Comparison of ENCODE assay signal across 26 mouse cellular contexts in the genomic region with DNA sequence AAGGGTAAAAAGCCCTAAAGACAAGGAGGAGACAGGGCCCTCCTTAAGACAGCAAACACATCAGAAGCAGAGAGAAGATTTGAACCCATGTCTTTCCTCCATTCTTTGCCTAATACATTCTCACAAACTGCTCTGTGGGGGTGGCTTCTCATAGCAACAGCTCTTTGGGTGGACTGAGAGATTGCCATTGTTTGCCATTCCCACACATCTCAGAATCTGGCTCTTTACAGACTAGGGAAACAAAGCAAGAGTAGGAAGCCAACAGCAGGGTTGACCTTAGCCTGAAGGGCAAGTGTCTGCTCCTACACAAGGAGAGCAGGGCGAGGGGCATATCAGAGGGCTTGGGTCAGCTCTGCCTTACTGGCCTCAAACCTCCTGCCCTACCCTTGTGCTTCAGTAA. TPM values are rescaled to one million over a fixed set of nuclear protein-coding genes. Genes with fewer than 3 reads are reported as not detected.
DNase-seq lines count a peak whose midpoint lies in the region; ATAC-seq and TF ChIP-seq lines count a peak whose summit lies in the region.
"Had no signal": no experiment of that assay in that cellular context is flagged by ENCODE, and none has a peak within 500 bp of the region (broad histone marks: within the 10 kb centered on the region; RNA-seq: fewer than 3 reads in every experiment).

No protein-coding gene starts in this region.

- H3K9ac ChIP-seq in forebrain, postnatal 0 days: no peak overlapping the region
- no peak overlapping the region for H3K9ac ChIP-seq in forebrain, embryonic 11.5 days (ENCODE audit: low read length)
- H3K9ac ChIP-seq: embryonic facial prominence, embryonic 12.5 days; forebrain, embryonic 12.5 days; heart, embryonic 15.5 days; hindbrain, embryonic 13.5 days had no signal

- H3K27me3 ChIP-seq in forebrain, postnatal 0 days (ENCODE audit: insufficient read depth, low read length): no peaks in the 10 kb centered on the region
- peaks cover 3% of the 10 kb centered on the region for H3K27me3 ChIP-seq in forebrain, embryonic 11.5 days (ENCODE audit: control insufficient read depth, insufficient read depth, low read length)
- H3K27me3 ChIP-seq: heart, embryonic 15.5 days; Patski had no signal

- H3K36me3 ChIP-seq in forebrain, postnatal 0 days (ENCODE audit: insufficient read depth): no peaks in the 10 kb centered on the region
- no peaks in the 10 kb centered on the region for H3K36me3 ChIP-seq in forebrain, embryonic 11.5 days (ENCODE audit: control insufficient read depth, insufficient read depth, low read length)
- H3K36me3 ChIP-seq: embryonic facial prominence, embryonic 12.5 days; forebrain, embryonic 12.5 days; heart, embryonic 15.5 days; hindbrain, embryonic 13.5 days had no signal

- DNase-seq in forebrain, postnatal 0 days: no peak
- DNase-seq in forebrain, embryonic 11.5 days (ENCODE audit: low spot score): no peak
- DNase-seq in layer of hippocampus, adult 2 months (ENCODE audit: low spot score in 2 of 2): no peak
- DNase-seq in layer of hippocampus, postnatal 36 days: no peak
- peak; percentile 46 for DNase-seq in ES-CJ7 (ENCODE audit: low read depth, low spot score)
- DNase-seq in brain, adult 2 months (ENCODE audit: low read depth, low spot score): peak; percentile 34
- DNase-seq in adrenal gland, adult 8-10 months: no peak
- DNase-seq: adrenal gland, postnatal 10 days; cerebellum, adult 8-10 months; cerebellum, postnatal 14 days; gastrocnemius, postnatal 25 days; heart, adult 11 months; heart, postnatal 14 days had no signal

- WGBS in forebrain, postnatal 0 days: 88% methylated on average over 1 of the region's 1 CpGs
- 67% methylated on average over 1 of the region's 1 CpGs for WGBS in forebrain, embryonic 11.5 days

- ATAC-seq in forebrain, postnatal 0 days: no peak
- no peak for ATAC-seq in forebrain, embryonic 11.5 days (replicated peaks; ENCODE audit: low FRiP score)
- ATAC-seq in megakaryocyte, adult 5-6 weeks (ENCODE audit: poor library complexity, severe bottlenecking): no peak
- ATAC-seq: forebrain, embryonic 16.5 days; intestine, embryonic 16.5 days; Patski had no signal

- peaks cover 5% of the 10 kb centered on the region; the same call in 1 of the 2 replicates for H3K4me1 ChIP-seq in forebrain, postnatal 0 days (ENCODE audit: insufficient read depth)
- H3K4me1 ChIP-seq in forebrain, embryonic 11.5 days (replicated peaks; ENCODE audit: control insufficient read depth, insufficient read depth, low read length): peaks cover 2% of the 10 kb centered on the region; the same call in 1 of the 2 replicates

- no peak overlapping the region for H3K4me2 ChIP-seq in forebrain, postnatal 0 days (ENCODE audit: low read depth)
- H3K4me2 ChIP-seq in forebrain, embryonic 11.5 days (ENCODE audit: low read depth, low read length, severe bottlenecking): no peak overlapping the region
- H3K4me2 ChIP-seq: embryonic facial prominence, embryonic 12.5 days; forebrain, embryonic 12.5 days; heart, embryonic 15.5 days; hindbrain, embryonic 13.5 days had no signal

- H3K27ac ChIP-seq in forebrain, postnatal 0 days (ENCODE audit: low read depth, low read length): peak overlapping the region; percentile 54; the same call in 1 of the 2 replicates
- H3K27ac ChIP-seq in forebrain, embryonic 11.5 days (ENCODE audit: low read depth, low read length): no peak overlapping the region
- peak overlapping the region; percentile 53 for H3K27ac ChIP-seq in layer of hippocampus, adult 2 months
- H3K27ac ChIP-seq: embryonic facial prominence, embryonic 12.5 days; forebrain, embryonic 12.5 days; heart, embryonic 15.5 days; hindbrain, embryonic 13.5 days had no signal

- H3K9me3 ChIP-seq in forebrain, postnatal 0 days (ENCODE audit: low read length): no peaks in the 10 kb centered on the region
- no peaks in the 10 kb centered on the region for H3K9me3 ChIP-seq in forebrain, embryonic 11.5 days (ENCODE audit: control insufficient read depth, low read length)
- H3K9me3 ChIP-seq: embryonic facial prominence, embryonic 12.5 days; forebrain, embryonic 12.5 days; heart, embryonic 15.5 days; hindbrain, embryonic 13.5 days had no signal

- no peak overlapping the region for H3K4me3 ChIP-seq in forebrain, postnatal 0 days (ENCODE audit: low read depth, low read length)
- no peak overlapping the region for H3K4me3 ChIP-seq in forebrain, embryonic 11.5 days (ENCODE audit: low read depth, low read length)
- no peak overlapping the region; the same call in 1 of the 2 replicates for H3K4me3 ChIP-seq in layer of hippocampus, adult 2 months
- H3K4me3 ChIP-seq: embryonic facial prominence, embryonic 12.5 days; forebrain, embryonic 12.5 days; heart, embryonic 15.5 days; hindbrain, embryonic 13.5 days had no signal

- no peak for TF ChIP-seq CTCF in forebrain, postnatal 0 days (IDR thresholded peaks at IDR 0.05; ENCODE audit: low read depth)
- TF ChIP-seq CTCF in layer of hippocampus, adult 2 months (conservative IDR thresholded peaks at IDR 0.05): no peak

RNA-seq across cellular contexts. Expression of gene Lurap1, which starts 9.4 kb away (rescaled TPM):
- 5.0 and 6.3 TPM in 2 replicates for total RNA-seq in forebrain, postnatal 0 days (2014; rRNA removed)
- polyA plus RNA-seq in forebrain, postnatal 0 days (2015; fragmentation: Nextera tagmentation; extraction: Ambion mirVana): 2.8 and 3.0 TPM in 2 replicates
- polyA plus RNA-seq in forebrain, embryonic 11.5 days (2014; fragmentation: Nextera tagmentation; extraction: Ambion mirVana): 2.3 and 2.8 TPM in 2 replicates
- 10 to 100 TPM; 23.4 to 25.8 TPM for total RNA-seq in layer of hippocampus, adult 2 months (2021)
- total RNA-seq in layer of hippocampus, postnatal 36 days (2021): 10 to 100 TPM; 21.8 to 23.8 TPM
- total RNA-seq in adrenal gland, adult 8-10 months (2022): 10 to 100 TPM in 3 of 4 experiments, 1 to 10 TPM in 1; 8.3 to 14.0 (median 12.1) TPM
- not detected in 2 replicates for total RNA-seq in megakaryocyte, adult 5-6 weeks (2015)
- not detected in 2 replicates for total RNA-seq in megakaryocyte, adult 5-6 weeks (2017)

RNA-seq across cellular contexts. Expression of gene Pomgnt1, which starts 18.1 kb away (rescaled TPM):
- total RNA-seq in forebrain, postnatal 0 days (2014; rRNA removed): 80.3 and 83.0 TPM in 2 replicates
- polyA plus RNA-seq in forebrain, postnatal 0 days (2015; fragmentation: Nextera tagmentation; extraction: Ambion mirVana): 52.7 and 57.6 TPM in 2 replicates
- 54.9 and 58.8 TPM in 2 replicates for polyA plus RNA-seq in forebrain, embryonic 11.5 days (2014; fragmentation: Nextera tagmentation; extraction: Ambion mirVana)
- total RNA-seq in layer of hippocampus, adult 2 months (2021): 10 to 100 TPM; 69.2 to 77.9 TPM
- total RNA-seq in layer of hippocampus, postnatal 36 days (2021): 10 to 100 TPM; 62.4 to 63.5 TPM
- total RNA-seq in adrenal gland, adult 8-10 months (2022): 10 to 100 TPM; 58.5 to 69.6 (median 62.9) TPM
- 3.3 and 6.7 TPM in 2 replicates for total RNA-seq in megakaryocyte, adult 5-6 weeks (2015)
- total RNA-seq in megakaryocyte, adult 5-6 weeks (2017): 7.3 and 9.3 TPM in 2 replicates

RNA-seq across cellular contexts. Expression of gene Rad54l, which starts 18.2 kb away (rescaled TPM):
- total RNA-seq in forebrain, postnatal 0 days (2014; rRNA removed): 2.0 and 3.2 TPM in 2 replicates
- 2.6 and 3.5 TPM in 2 replicates for polyA plus RNA-seq in forebrain, postnatal 0 days (2015; fragmentation: Nextera tagmentation; extraction: Ambion mirVana)
- 79.1 and 79.2 TPM in 2 replicates for polyA plus RNA-seq in forebrain, embryonic 11.5 days (2014; fragmentation: Nextera tagmentation; extraction: Ambion mirVana)
- under 1 TPM; 0.64 to 0.91 TPM for total RNA-seq in layer of hippocampus, adult 2 months (2021)
- 1 to 10 TPM in 1 of 2 experiments, under 1 TPM in 1; 0.73 to 1.0 TPM for total RNA-seq in layer of hippocampus, postnatal 36 days (2021)
- total RNA-seq in adrenal gland, adult 8-10 months (2022): 1 to 10 TPM; 1.0 to 1.4 (median 1.2) TPM
- 16.6 and 18.7 TPM in 2 replicates for total RNA-seq in megakaryocyte, adult 5-6 weeks (2015)
- 15.4 and 19.1 TPM in 2 replicates for total RNA-seq in megakaryocyte, adult 5-6 weeks (2017)

RNA-seq across cellular contexts. Expression of gene Tspan1, which starts 25.7 kb away (rescaled TPM):
- 0.29 TPM in 1 of 2 replicates, not detected in the other for total RNA-seq in forebrain, postnatal 0 days (2014; rRNA removed)
- 0.07 TPM in 1 of 2 replicates, not detected in the other for polyA plus RNA-seq in forebrain, postnatal 0 days (2015; fragmentation: Nextera tagmentation; extraction: Ambion mirVana)
- polyA plus RNA-seq in forebrain, embryonic 11.5 days (2014; fragmentation: Nextera tagmentation; extraction: Ambion mirVana): 0.19 TPM in 1 of 2 replicates, not detected in the other
- total RNA-seq in layer of hippocampus, adult 2 months (2021): under 1 TPM in 1 of 2 experiments, not detected in 1; 0.33 TPM
- total RNA-seq in layer of hippocampus, postnatal 36 days (2021): not detected
- not detected for total RNA-seq in adrenal gland, adult 8-10 months (2022)
- not detected in 2 replicates for total RNA-seq in megakaryocyte, adult 5-6 weeks (2015)
- not detected in 2 replicates for total RNA-seq in megakaryocyte, adult 5-6 weeks (2017)
- total RNA-seq: adrenal gland, postnatal 10 days; common myeloid progenitor, adult 5-6 weeks; gastrocnemius, adult 18-20 months; gastrocnemius, postnatal 25 days; hematopoietic stem cell, adult 5-6 weeks had no signal

RNA-seq across cellular contexts. Expression of gene 1700042G07Rik, which starts 31.4 kb away (rescaled TPM):
- not detected in 2 replicates for total RNA-seq in forebrain, postnatal 0 days (2014; rRNA removed)
- not detected in 2 replicates for polyA plus RNA-seq in forebrain, postnatal 0 days (2015; fragmentation: Nextera tagmentation; extraction: Ambion mirVana)
- not detected in 2 replicates for polyA plus RNA-seq in forebrain, embryonic 11.5 days (2014; fragmentation: Nextera tagmentation; extraction: Ambion mirVana)
- total RNA-seq in layer of hippocampus, adult 2 months (2021): not detected
- total RNA-seq in layer of hippocampus, postnatal 36 days (2021): not detected
- not detected for total RNA-seq in adrenal gland, adult 8-10 months (2022)
- total RNA-seq in megakaryocyte, adult 5-6 weeks (2015): not detected in 2 replicates
- total RNA-seq in megakaryocyte, adult 5-6 weeks (2017): not detected in 2 replicates
- total RNA-seq: adrenal gland, postnatal 10 days; adrenal gland, postnatal 4 days; common myeloid progenitor, adult 5-6 weeks; gastrocnemius, adult 18-20 months; gastrocnemius, postnatal 25 days; heart, postnatal 14 days; hematopoietic stem cell, adult 5-6 weeks had no signal
- polyA plus RNA-seq: C2C12; embryonic facial prominence, embryonic 12.5 days; forebrain, embryonic 12.5 days; forebrain, embryonic 16.5 days; heart, embryonic 15.5 days; hindbrain, embryonic 13.5 days; intestine, embryonic 16.5 days; Patski had no signal

Comparison
In these comparisons a context has a peak if more than half of its experiments do, and no peak if none do; other contexts are left out.
1. DNase-seq: peak in ES-CJ7 (single experiment) and brain, adult 2 months (single experiment); none in forebrain, postnatal 0 days (single experiment), forebrain, embryonic 11.5 days (single experiment), layer of hippocampus, adult 2 months (0 of 2), layer of hippocampus, postnatal 36 days (0 of 2) and adrenal gland, adult 8-10 months (single experiment).